Mouse (Mus musculus) limb, embryonic 13.5 days (tissue): ENCODE data around the gene Socs2. TPM values are rescaled to one million over a fixed set of nuclear protein-coding genes. Genes with fewer than 3 reads are reported as not detected.

Experiments used
- ATAC-seq: fragments of 200-750 bp; cut with Nextera tagmentation; 2 replicates; pipeline ENCODE4 v1.8.0; 2017; ENCODE audit warnings: low read depth, moderate number of reproducible peaks, moderate TSS enrichment; ENCODE audit not compliant: low FRiP score
- H3K27ac ChIP-seq: fragments of 300-500 bp; sonication (generic); 2 replicates; pipeline ENCODE4 v1.5.1; 2015; ENCODE audit warnings: inconsistent platforms, mild to moderate bottlenecking, moderate library complexity
- H3K27me3 ChIP-seq: fragments of 300-500 bp; sonication (generic); 2 replicates; pipeline ENCODE4 v1.6.1; 2015; ENCODE audit warnings: mild to moderate bottlenecking, inconsistent platforms
- H3K36me3 ChIP-seq: fragments of 300-500 bp; sonication (generic); 2 replicates; pipeline ENCODE4 v1.6.1; 2015; ENCODE audit warnings: inconsistent platforms, mild to moderate bottlenecking, moderate library complexity
- H3K4me1 ChIP-seq: fragments of 300-500 bp; sonication (generic); 2 replicates; pipeline ENCODE4 v1.6.1; 2015; ENCODE audit warnings: inconsistent platforms
- H3K4me2 ChIP-seq: fragments of 300-500 bp; sonication (generic); replicated peaks from 2 replicates; pipeline ENCODE4 v1.6.1; 2015; ENCODE audit warnings: inconsistent platforms, mild to moderate bottlenecking, moderate library complexity
- H3K4me3 ChIP-seq: fragments of 300-500 bp; sonication (generic); 2 replicates; pipeline ENCODE4 v1.5.1; 2015; ENCODE audit warnings: moderate library complexity, mild to moderate bottlenecking, inconsistent platforms
- H3K9ac ChIP-seq: fragments of 300-500 bp; sonication (generic); 2 replicates; pipeline ENCODE4 v1.6.1; 2015; ENCODE audit warnings: mild to moderate bottlenecking, inconsistent platforms
- H3K9me3 ChIP-seq: fragments of 300-500 bp; sonication (generic); 2 replicates; pipeline ENCODE4 v1.6.1; 2016; ENCODE audit warnings: inconsistent platforms
- WGBS: fragments of 180-500 bp; shearing (Covaris S2); methylation state at CpG from one replicate; pipeline ENCODE4 v1.1.7; 2015; 5-methylcytosine and 5-hydroxymethylcytosine counted together
- polyA plus RNA-seq: library from polyadenylated mRNA; unstranded; fragments of >200 nt; fragmentation: Nextera tagmentation; extraction: Ambion mirVana; gene quantifications from 2 replicates; pipeline ENCODE4 v1.2.1, GENCODE M21; 2015

The Socs2 gene
- polyA plus RNA-seq, 1 experiment from 2014 or later: 88.6 TPM

GRCm38 (mm10) chr10:95418631-95419030, 1.7 kb upstream of the Socs2 start:
- no peak for ATAC-seq
- H3K4me1 ChIP-seq: peaks cover 28% of the 10 kb centered on the region
- WGBS: 63% methylated on average over 6 of the region's 6 CpGs
- no peak overlapping the region for H3K9ac ChIP-seq
- no peaks in the 10 kb centered on the region for H3K9me3 ChIP-seq
- no peak overlapping the region for H3K4me2 ChIP-seq
- no peaks in the 10 kb centered on the region; the same call in 1 of the 2 replicates for H3K27me3 ChIP-seq
- H3K27ac ChIP-seq: no peak overlapping the region
- no peak overlapping the region for H3K4me3 ChIP-seq
- no peaks in the 10 kb centered on the region for H3K36me3 ChIP-seq

GRCm38 (mm10) chr10:95417496-95418236, 686 bp upstream of the Socs2 start:
- H3K4me2 ChIP-seq: peak overlapping the region; percentile 96
- H3K4me3 ChIP-seq: peak overlapping the region; percentile 81
- peaks cover 2% of the 10 kb centered on the region; the same call in 1 of the 2 replicates for H3K27me3 ChIP-seq
- peak overlapping the region; percentile 70; the same call in 1 of the 2 replicates for H3K27ac ChIP-seq
- no peaks in the 10 kb centered on the region for H3K9me3 ChIP-seq
- WGBS: under 1% methylated on average over 25 of the region's 25 CpGs
- no peak for ATAC-seq
- H3K36me3 ChIP-seq: no peaks in the 10 kb centered on the region
- H3K4me1 ChIP-seq: peaks cover 29% of the 10 kb centered on the region
- H3K9ac ChIP-seq: peak overlapping the region; percentile 59

GRCm38 (mm10) chr10:95416361-95416684, 657 bp downstream of the Socs2 start:
- Histone ChIP-seq H3K9ac (peak overlapping the region; percentile 86), H3K4me3 (peak overlapping the region; percentile 81), H3K4me2 (peak overlapping the region; percentile 96), H3K36me3 (no peaks in the 10 kb centered on the region), H3K4me1 (peaks cover 29% of the 10 kb centered on the region), H3K27ac (peak overlapping the region; percentile 93), H3K9me3 (no peaks in the 10 kb centered on the region), H3K27me3 (peaks cover 2% of the 10 kb centered on the region; the same call in 1 of the 2 replicates)
- WGBS: 1% methylated on average over 17 of the region's 34 CpGs
- peak; percentile 9; the same call in 1 of the 2 replicates for ATAC-seq

- H3K9ac ChIP-seq: peak overlapping the region; percentile 86
- H3K36me3 ChIP-seq: peaks cover 3% of the 10 kb centered on the region
- peaks cover 6% of the 10 kb centered on the region; the same call in 1 of the 2 replicates for H3K27me3 ChIP-seq
- H3K4me1 ChIP-seq: peaks cover 32% of the 10 kb centered on the region
- H3K27ac ChIP-seq: peak overlapping the region; percentile 93
- ATAC-seq: peak; percentile 4; the same call in 1 of the 2 replicates
- H3K4me3 ChIP-seq: peak overlapping the region; percentile 81
- no peaks in the 10 kb centered on the region for H3K9me3 ChIP-seq
- under 1% methylated on average over 59 of the region's 65 CpGs for WGBS
- H3K4me2 ChIP-seq: peak overlapping the region; percentile 96
Measured at GRCm38 (mm10) chr10:95415533-95416360, 1.2 kb downstream of the Socs2 start.

GRCm38 (mm10) chr10:95415159-95415532, 1.8 kb downstream of the Socs2 start:
- H3K4me1 ChIP-seq: peaks cover 32% of the 10 kb centered on the region
- no peak for ATAC-seq
- WGBS: under 1% methylated on average over 15 of the region's 15 CpGs
- peak overlapping the region; percentile 86 for H3K9ac ChIP-seq
- H3K9me3 ChIP-seq: no peaks in the 10 kb centered on the region
- peaks cover 12% of the 10 kb centered on the region for H3K27me3 ChIP-seq
- H3K4me2 ChIP-seq: peak overlapping the region; percentile 96
- peak overlapping the region; percentile 81 for H3K4me3 ChIP-seq
- H3K36me3 ChIP-seq: peaks cover 7% of the 10 kb centered on the region
- H3K27ac ChIP-seq: peak overlapping the region; percentile 93

- ATAC-seq: no peak
- Histone ChIP-seq H3K4me1 (peaks cover 32% of the 10 kb centered on the region), H3K4me2 (peak overlapping the region; percentile 96), H3K36me3 (peaks cover 7% of the 10 kb centered on the region), H3K9ac (peak overlapping the region; percentile 86), H3K4me3 (peak overlapping the region; percentile 81), H3K27ac (no peak overlapping the region), H3K9me3 (no peaks in the 10 kb centered on the region), H3K27me3 (peaks cover 18% of the 10 kb centered on the region)
- under 1% methylated on average over 61 of the region's 65 CpGs for WGBS
Measured at GRCm38 (mm10) chr10:95414316-95415158, 2.4 kb downstream of the Socs2 start.

GRCm38 (mm10) chr10:95411139-95411538, 5.8 kb downstream of the Socs2 start:
- H3K27ac ChIP-seq: no peak overlapping the region
- peaks cover 7% of the 10 kb centered on the region for H3K36me3 ChIP-seq
- 70% methylated on average over 9 of the region's 9 CpGs for WGBS

GRCm38 (mm10) chr10:95410709-95411108, 6.3 kb downstream of the Socs2 start:
- peaks cover 29% of the 10 kb centered on the region for H3K4me1 ChIP-seq
- no peak overlapping the region for H3K4me2 ChIP-seq
- H3K36me3 ChIP-seq: peaks cover 7% of the 10 kb centered on the region
- 88% methylated on average over 7 of the region's 7 CpGs for WGBS
- H3K9me3 ChIP-seq: no peaks in the 10 kb centered on the region
- peaks cover 40% of the 10 kb centered on the region for H3K27me3 ChIP-seq
- H3K27ac ChIP-seq: no peak overlapping the region
- H3K9ac ChIP-seq: no peak overlapping the region
- no peak overlapping the region for H3K4me3 ChIP-seq
- no peak for ATAC-seq

More at GRCm38 (mm10) chr10:95411139-95411538, 5.8 kb downstream of the Socs2 start:
- Histone ChIP-seq H3K4me2 (no peak overlapping the region), H3K4me1 (peaks cover 30% of the 10 kb centered on the region), H3K27me3 (peaks cover 37% of the 10 kb centered on the region), H3K9ac (no peak overlapping the region), H3K4me3 (no peak overlapping the region), H3K9me3 (no peaks in the 10 kb centered on the region)
- ATAC-seq: no peak

GRCm38 (mm10) chr10:95410209-95410608, 6.8 kb downstream of the Socs2 start:
- Histone ChIP-seq H3K9me3 (no peaks in the 10 kb centered on the region), H3K4me3 (no peak overlapping the region), H3K36me3 (peaks cover 7% of the 10 kb centered on the region), H3K9ac (no peak overlapping the region), H3K4me1 (peaks cover 25% of the 10 kb centered on the region), H3K4me2 (no peak overlapping the region), H3K27me3 (peaks cover 41% of the 10 kb centered on the region), H3K27ac (no peak overlapping the region)
- no peak for ATAC-seq
- 78% methylated on average over 4 of the region's 4 CpGs for WGBS

- no peaks in the 10 kb centered on the region for H3K9me3 ChIP-seq
- no peak overlapping the region for H3K9ac ChIP-seq
- H3K27me3 ChIP-seq: peaks cover 50% of the 10 kb centered on the region
- peaks cover 7% of the 10 kb centered on the region for H3K36me3 ChIP-seq
- H3K4me3 ChIP-seq: no peak overlapping the region
- no peak overlapping the region for H3K27ac ChIP-seq
- peaks cover 19% of the 10 kb centered on the region for H3K4me1 ChIP-seq
- 72% methylated on average over 7 of the region's 7 CpGs for WGBS
- ATAC-seq: no peak
- no peak overlapping the region for H3K4me2 ChIP-seq
Measured at GRCm38 (mm10) chr10:95409149-95409548, 7.8 kb downstream of the Socs2 start.

- no peak for ATAC-seq
- Histone ChIP-seq H3K4me1 (peaks cover 13% of the 10 kb centered on the region), H3K36me3 (peaks cover 7% of the 10 kb centered on the region), H3K4me2 (no peak overlapping the region), H3K9me3 (no peaks in the 10 kb centered on the region), H3K4me3 (no peak overlapping the region), H3K27me3 (peaks cover 50% of the 10 kb centered on the region), H3K27ac (no peak overlapping the region), H3K9ac (no peak overlapping the region)
- 63% methylated on average over 9 of the region's 9 CpGs for WGBS
Measured at GRCm38 (mm10) chr10:95408487-95408886, 8.5 kb downstream of the Socs2 start.
